Mouse (Mus musculus) B cell, adult 2 months (primary cell): ENCODE results near the gene Mmgt2.
"Not testable (repeated sequence)": the region's sequence is repeated elsewhere in the genome, so short reads cannot be mapped to it uniquely, and the experiment has no call there.

Source experiments
- DNase-seq, 2 experiments: peaks; one replicate each; pipeline ENCODE4 v3.0.0; 2022

Mmgt2 gene

GRCm38 (mm10) chr11:62646495-62646843 is 2.0 kb upstream of the Mmgt2 start:
- peak in 1 of 2 experiments; percentile 13 for DNase-seq

GRCm38 (mm10) chr11:62646958-62647515 is 1.4 kb upstream of the Mmgt2 start:
- DNase-seq: no peak

- DNase-seq: peak; percentile 48 to 53
Observed at GRCm38 (mm10) chr11:62647661-62648590, 538 bp upstream of the Mmgt2 start, which contains the start of gene Lrrc75a. TSS of gene Lrrc75a (minus strand) at chr11:62648523.

GRCm38 (mm10) chr11:62649803-62650202 is 1.3 kb downstream of the Mmgt2 start:
- not testable (repeated sequence) for DNase-seq

- no peak for DNase-seq
Observed at GRCm38 (mm10) chr11:62651563-62651962, 3.1 kb downstream of the Mmgt2 start.

- DNase-seq: no peak
Observed at GRCm38 (mm10) chr11:62652080-62652479, 3.6 kb downstream of the Mmgt2 start.

GRCm38 (mm10) chr11:62660885-62661284 is 12.4 kb downstream of the Mmgt2 start:
- no peak for DNase-seq

GRCm38 (mm10) chr11:62664250-62664649 is 15.8 kb downstream of the Mmgt2 start:
- DNase-seq: no peak

- no peak for DNase-seq
Observed at GRCm38 (mm10) chr11:62668986-62669385, 20.5 kb downstream of the Mmgt2 start.

- DNase-seq: no peak
Observed at GRCm38 (mm10) chr11:62669471-62669870, 21.0 kb downstream of the Mmgt2 start.

GRCm38 (mm10) chr11:62670006-62670405 is 21.5 kb downstream of the Mmgt2 start:
- no peak for DNase-seq

GRCm38 (mm10) chr11:62675480-62676289 is 27.2 kb downstream of the Mmgt2 start:
- peak; percentile 47 to 59 for DNase-seq

GRCm38 (mm10) chr11:62676290-62676596 is 27.8 kb downstream of the Mmgt2 start:
- no peak for DNase-seq

GRCm38 (mm10) chr11:62678778-62679354 is 30.4 kb downstream of the Mmgt2 start:
- no peak for DNase-seq

GRCm38 (mm10) chr11:62679954-62680353 is 31.5 kb downstream of the Mmgt2 start:
- no peak for DNase-seq

GRCm38 (mm10) chr11:62691592-62691991 is 43.1 kb downstream of the Mmgt2 start:
- no peak for DNase-seq

- peak; percentile 40 to 52 for DNase-seq
Observed at GRCm38 (mm10) chr11:62693299-62694184, 45.1 kb downstream of the Mmgt2 start.

- DNase-seq: no peak
Observed at GRCm38 (mm10) chr11:62695126-62695525, 46.7 kb downstream of the Mmgt2 start.

GRCm38 (mm10) chr11:62699749-62700148 is 51.3 kb downstream of the Mmgt2 start:
- peak in 1 of 2 experiments; percentile 2 for DNase-seq

GRCm38 (mm10) chr11:62701218-62701617 is 52.8 kb downstream of the Mmgt2 start:
- no peak for DNase-seq

- DNase-seq: no peak
Observed at GRCm38 (mm10) chr11:62706141-62706540, 57.7 kb downstream of the Mmgt2 start.

GRCm38 (mm10) chr11:62708252-62708651 is 59.8 kb downstream of the Mmgt2 start:
- no peak for DNase-seq
